Comparison of ENCODE assay signal across 9 mouse cellular contexts in genomic region chr6:36890296-36890695, GRCm38 (mm10).
A peak's percentile ranks its signal among the peaks of the same experiment; 100 is the strongest.
DNase-seq lines count a peak whose midpoint lies in the region; ATAC-seq lines count a peak whose summit lies in the region.
"Had no signal": no experiment of that assay in that cellular context is flagged by ENCODE, and none has a peak within 500 bp of the region (broad histone marks: within the 10 kb centered on the region; RNA-seq: fewer than 3 reads in every experiment).

No protein-coding gene starts in this region.

- no peaks in the 10 kb centered on the region for H3K9me3 ChIP-seq in embryonic facial prominence, embryonic 10.5 days
- no peaks in the 10 kb centered on the region for H3K9me3 ChIP-seq in limb, embryonic 13.5 days
- H3K9me3 ChIP-seq: heart, embryonic 15.5 days had no signal

- ATAC-seq in limb, embryonic 13.5 days (ENCODE audit: low FRiP score, low read depth) = peak; percentile 89

- peaks cover 13% of the 10 kb centered on the region for H3K4me1 ChIP-seq in embryonic facial prominence, embryonic 10.5 days
- H3K4me1 ChIP-seq in limb, embryonic 13.5 days = peaks cover 14% of the 10 kb centered on the region

- 23% methylated on average over 5 of the region's 5 CpGs for WGBS in embryonic facial prominence, embryonic 10.5 days
- WGBS in limb, embryonic 13.5 days = under 1% methylated on average over 5 of the region's 5 CpGs

- no peak overlapping the region for H3K4me3 ChIP-seq in embryonic facial prominence, embryonic 10.5 days
- H3K4me3 ChIP-seq in limb, embryonic 13.5 days = no peak overlapping the region
- H3K4me3 ChIP-seq: heart, embryonic 15.5 days had no signal

- H3K9ac ChIP-seq in limb, embryonic 13.5 days = no peak overlapping the region
- H3K9ac ChIP-seq: heart, embryonic 15.5 days had no signal

- H3K27me3 ChIP-seq in embryonic facial prominence, embryonic 10.5 days (replicated peaks; ENCODE audit: low read depth, poor library complexity, severe bottlenecking) = peaks cover 8% of the 10 kb centered on the region; the same call in 1 of the 2 replicates
- H3K27me3 ChIP-seq in limb, embryonic 13.5 days = no peaks in the 10 kb centered on the region
- H3K27me3 ChIP-seq: heart, embryonic 15.5 days had no signal

- H3K27ac ChIP-seq in embryonic facial prominence, embryonic 10.5 days (replicated peaks) = peak overlapping the region; percentile 35; the same call in 1 of the 2 replicates
- H3K27ac ChIP-seq in limb, embryonic 13.5 days = no peak overlapping the region

- DNase-seq in 3T3-L1 (ENCODE audit: low read depth, low spot score) = peak; percentile 100
- DNase-seq in embryonic facial prominence, embryonic 10.5 days (ENCODE audit: low spot score) = peak; percentile 60
- peak; percentile 81 for DNase-seq in heart, postnatal 4 days
- DNase-seq in testis, postnatal 14 days (ENCODE audit: low spot score) = peak; percentile 54
- DNase-seq in cerebellum, adult 9-10 months = no peak
- no peak for DNase-seq in thymus, postnatal 10 days (ENCODE audit: low spot score in 2 of 2)
- no peak for DNase-seq in layer of hippocampus, postnatal 25 days (ENCODE audit: extremely low spot score in 1 of 2, low spot score in 1 of 2)

- H3K36me3 ChIP-seq in embryonic facial prominence, embryonic 10.5 days (replicated peaks) = no peaks in the 10 kb centered on the region
- H3K36me3 ChIP-seq in limb, embryonic 13.5 days = no peaks in the 10 kb centered on the region
- H3K36me3 ChIP-seq: heart, embryonic 15.5 days had no signal

- H3K4me2 ChIP-seq in limb, embryonic 13.5 days (replicated peaks) = peak overlapping the region; percentile 14; the same call in 1 of the 2 replicates
- H3K4me2 ChIP-seq: heart, embryonic 15.5 days had no signal

Comparison
In these comparisons a context has a peak if more than half of its experiments do, and no peak if none do; other contexts are left out.
1. DNase-seq: peak in 3T3-L1 (single experiment), embryonic facial prominence, embryonic 10.5 days (single experiment), heart, postnatal 4 days (single experiment) and testis, postnatal 14 days (single experiment); none in cerebellum, adult 9-10 months (single experiment), thymus, postnatal 10 days (0 of 2) and layer of hippocampus, postnatal 25 days (0 of 2).